Mouse (Mus musculus): ENCODE results near the gene Ftsj1. TPM values are rescaled to one million over a fixed set of nuclear protein-coding genes. Genes with fewer than 3 reads are reported as not detected.

The Ftsj1 gene
- polyA plus RNA-seq, 1 experiment, result 22.6 TPM

DNA sequence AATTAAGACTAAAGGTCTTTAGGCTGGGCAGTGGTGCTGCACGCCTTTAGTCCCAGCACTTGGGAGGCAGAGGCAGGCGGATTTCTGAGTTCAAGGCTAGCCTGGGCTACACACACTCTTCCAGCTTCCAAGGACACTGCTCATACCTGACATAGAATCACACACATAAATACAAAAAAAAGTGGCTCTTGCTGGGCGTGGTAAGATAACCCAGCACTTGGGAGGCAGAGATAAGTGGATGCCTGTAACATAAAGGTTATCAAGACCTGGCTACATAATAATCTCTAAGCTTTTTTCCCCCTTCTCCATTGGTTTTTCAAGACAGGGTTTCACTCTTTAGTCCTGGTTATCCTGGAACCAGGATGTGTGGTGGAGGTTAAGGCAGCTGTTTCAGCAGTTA lies 18.6 kb downstream of the Ftsj1 start:
- WGBS, result 80% methylated on average over 3 of the region's 3 CpGs
- no peak for TF ChIP-seq CTCF (IDR thresholded peaks at IDR 0.05; ENCODE audit: control insufficient read depth, insufficient read depth, low read length)
- Histone ChIP-seq H3K4me3 (replicated peaks; ENCODE audit: control insufficient read depth, low read depth, low read length) (no peak overlapping the region), H3K27ac (ENCODE audit: control insufficient read depth, insufficient read depth, low read depth, low read length, poor library complexity) (no peak overlapping the region), H3K4me1 (ENCODE audit: control insufficient read depth, insufficient read depth, low read length) (no peaks in the 10 kb centered on the region)

GRCm38 (mm10) chrX:8230272-8230671 lies 21.9 kb downstream of the Ftsj1 start:
- 79% methylated on average over 4 of the region's 4 CpGs for WGBS
- TF ChIP-seq POLR2A (IDR thresholded peaks at IDR 0.05; ENCODE audit: borderline replicate concordance, control insufficient read depth, low read depth, low read length), result no peak
- Histone ChIP-seq H3K4me3 (replicated peaks; ENCODE audit: control insufficient read depth, low read depth, low read length) (no peak overlapping the region), H3K27ac (ENCODE audit: control insufficient read depth, insufficient read depth, low read depth, low read length, poor library complexity) (no peak overlapping the region), H3K4me1 (ENCODE audit: control insufficient read depth, insufficient read depth, low read length) (no peaks in the 10 kb centered on the region)

GRCm38 (mm10) chrX:8223473-8223872 lies 28.7 kb downstream of the Ftsj1 start:
- H3K4me1 ChIP-seq (ENCODE audit: control insufficient read depth, insufficient read depth, low read length), result no peaks in the 10 kb centered on the region
- no peak for TF ChIP-seq CTCF (IDR thresholded peaks at IDR 0.05; ENCODE audit: control insufficient read depth, insufficient read depth, low read length)
- no peak for TF ChIP-seq POLR2A (IDR thresholded peaks at IDR 0.05; ENCODE audit: borderline replicate concordance, control insufficient read depth, low read depth, low read length)
- H3K27ac ChIP-seq (ENCODE audit: control insufficient read depth, insufficient read depth, low read depth, low read length, poor library complexity), result no peak overlapping the region
- H3K4me3 ChIP-seq (replicated peaks; ENCODE audit: control insufficient read depth, low read depth, low read length), result no peak overlapping the region
- 69% methylated on average over 7 of the region's 7 CpGs for WGBS

DNA sequence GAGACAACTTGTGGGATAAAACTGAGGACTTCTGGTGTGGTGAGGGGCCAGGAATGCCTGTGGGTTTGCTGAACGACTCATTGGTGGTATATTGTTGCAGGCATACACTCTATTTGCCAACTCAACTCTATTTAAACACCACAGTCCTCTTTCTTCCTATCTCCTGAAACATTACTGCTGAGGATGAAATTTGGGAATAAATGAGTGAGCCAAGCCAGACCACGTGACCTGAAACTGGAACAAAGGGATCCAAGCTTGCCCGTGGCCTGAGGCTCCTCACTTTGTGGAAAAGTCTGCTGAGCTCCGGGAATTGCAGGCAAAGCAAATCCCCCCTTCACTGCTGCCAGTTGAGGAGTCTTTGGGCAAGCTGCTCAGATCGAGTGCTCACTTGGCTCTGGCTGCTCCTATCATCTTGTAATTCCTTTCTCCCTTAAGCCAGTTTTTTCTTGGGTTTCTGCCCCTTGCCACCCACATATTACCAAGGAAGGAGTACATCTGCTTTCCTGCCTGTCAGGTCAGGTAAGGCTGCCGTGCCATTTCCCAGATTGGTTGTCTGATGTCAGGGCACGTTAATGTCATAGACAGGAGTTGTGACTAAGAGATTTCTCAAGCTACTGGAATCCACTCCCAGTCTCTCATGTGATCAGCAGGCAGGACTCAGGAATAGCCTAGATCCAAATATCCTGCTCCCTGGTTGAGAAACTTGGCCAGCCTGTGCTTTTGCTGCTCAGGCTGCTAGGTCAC lies 29.4 kb downstream of the Ftsj1 start:
- Histone ChIP-seq H3K4me3 (replicated peaks; ENCODE audit: control insufficient read depth, low read depth, low read length) (no peak overlapping the region), H3K27ac (ENCODE audit: control insufficient read depth, insufficient read depth, low read depth, low read length, poor library complexity) (no peak overlapping the region), H3K4me1 (ENCODE audit: control insufficient read depth, insufficient read depth, low read length) (no peaks in the 10 kb centered on the region)
- WGBS, result 70% methylated on average over 7 of the region's 7 CpGs
- no peak for TF ChIP-seq POLR2A (IDR thresholded peaks at IDR 0.05; ENCODE audit: borderline replicate concordance, control insufficient read depth, low read depth, low read length)
- TF ChIP-seq CTCF (IDR thresholded peaks at IDR 0.05; ENCODE audit: control insufficient read depth, insufficient read depth, low read length), result no peak

GRCm38 (mm10) chrX:8222296-8222677 lies 29.9 kb downstream of the Ftsj1 start:
- TF ChIP-seq CTCF (IDR thresholded peaks at IDR 0.05; ENCODE audit: control insufficient read depth, insufficient read depth, low read length), result no peak
- no peak for TF ChIP-seq POLR2A (IDR thresholded peaks at IDR 0.05; ENCODE audit: borderline replicate concordance, control insufficient read depth, low read depth, low read length)
- Histone ChIP-seq H3K4me1 (ENCODE audit: control insufficient read depth, insufficient read depth, low read length) (no peaks in the 10 kb centered on the region), H3K27ac (ENCODE audit: control insufficient read depth, insufficient read depth, low read depth, low read length, poor library complexity) (no peak overlapping the region), H3K4me3 (replicated peaks; ENCODE audit: control insufficient read depth, low read depth, low read length) (no peak overlapping the region)
- WGBS, result 71% methylated on average over 3 of the region's 3 CpGs

GRCm38 (mm10) chrX:8219651-8220050 lies 32.6 kb downstream of the Ftsj1 start:
- Histone ChIP-seq H3K27ac (ENCODE audit: control insufficient read depth, insufficient read depth, low read depth, low read length, poor library complexity) (no peak overlapping the region), H3K4me3 (replicated peaks; ENCODE audit: control insufficient read depth, low read depth, low read length) (no peak overlapping the region), H3K4me1 (ENCODE audit: control insufficient read depth, insufficient read depth, low read length) (no peaks in the 10 kb centered on the region)
- TF ChIP-seq CTCF (IDR thresholded peaks at IDR 0.05; ENCODE audit: control insufficient read depth, insufficient read depth, low read length) (no peak), POLR2A (IDR thresholded peaks at IDR 0.05; ENCODE audit: borderline replicate concordance, control insufficient read depth, low read depth, low read length) (no peak)
- 73% methylated on average over 8 of the region's 8 CpGs for WGBS

GRCm38 (mm10) chrX:8218114-8218513 lies 34.1 kb downstream of the Ftsj1 start:
- Histone ChIP-seq H3K4me3 (replicated peaks; ENCODE audit: control insufficient read depth, low read depth, low read length) (no peak overlapping the region), H3K27ac (ENCODE audit: control insufficient read depth, insufficient read depth, low read depth, low read length, poor library complexity) (no peak overlapping the region), H3K4me1 (ENCODE audit: control insufficient read depth, insufficient read depth, low read length) (no peaks in the 10 kb centered on the region)
- no peak for TF ChIP-seq POLR2A (IDR thresholded peaks at IDR 0.05; ENCODE audit: borderline replicate concordance, control insufficient read depth, low read depth, low read length)
- TF ChIP-seq CTCF (IDR thresholded peaks at IDR 0.05; ENCODE audit: control insufficient read depth, insufficient read depth, low read length), result no peak
- WGBS, result 72% methylated on average over 2 of the region's 2 CpGs

DNA sequence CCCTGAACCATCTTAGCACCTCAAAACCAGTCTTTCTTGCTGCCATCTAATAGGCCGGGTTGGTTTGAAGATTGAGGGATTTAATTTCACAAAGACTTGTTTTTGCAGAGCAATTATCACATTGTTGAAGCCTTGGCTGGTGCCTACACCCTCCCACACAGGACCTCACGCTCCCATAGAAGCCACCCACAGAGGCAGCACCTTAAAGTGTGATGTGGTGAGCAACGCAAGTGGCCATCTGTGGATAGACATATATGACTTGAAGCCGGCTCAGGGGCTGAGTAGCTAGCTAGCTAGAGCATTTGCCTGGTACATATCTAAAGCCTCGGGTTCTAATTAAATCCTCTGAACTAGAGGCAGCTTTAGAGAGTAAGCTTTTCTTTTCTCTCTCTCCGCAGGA lies 34.8 kb downstream of the Ftsj1 start:
- WGBS, result 71% methylated on average over 6 of the region's 6 CpGs
- H3K4me3 ChIP-seq (replicated peaks; ENCODE audit: control insufficient read depth, low read depth, low read length), result no peak overlapping the region
- H3K27ac ChIP-seq (ENCODE audit: control insufficient read depth, insufficient read depth, low read depth, low read length, poor library complexity), result no peak overlapping the region
- no peaks in the 10 kb centered on the region for H3K4me1 ChIP-seq (ENCODE audit: control insufficient read depth, insufficient read depth, low read length)
- TF ChIP-seq POLR2A (IDR thresholded peaks at IDR 0.05; ENCODE audit: borderline replicate concordance, control insufficient read depth, low read depth, low read length) (no peak), CTCF (IDR thresholded peaks at IDR 0.05; ENCODE audit: control insufficient read depth, insufficient read depth, low read length) (no peak)
